Mouse (Mus musculus): ENCODE measurements around the gene Hist1h2ad. TPM values are rescaled to one million over a fixed set of nuclear protein-coding genes. Genes with fewer than 3 reads are reported as not detected.

Gene Hist1h2ad
- total RNA-seq (2021): 1 to 10 TPM; 1.1 to 9.9 TPM
- long read RNA-seq, experiment 1: 0 reads
- long read RNA-seq, experiment 2: 0 reads

DNA sequence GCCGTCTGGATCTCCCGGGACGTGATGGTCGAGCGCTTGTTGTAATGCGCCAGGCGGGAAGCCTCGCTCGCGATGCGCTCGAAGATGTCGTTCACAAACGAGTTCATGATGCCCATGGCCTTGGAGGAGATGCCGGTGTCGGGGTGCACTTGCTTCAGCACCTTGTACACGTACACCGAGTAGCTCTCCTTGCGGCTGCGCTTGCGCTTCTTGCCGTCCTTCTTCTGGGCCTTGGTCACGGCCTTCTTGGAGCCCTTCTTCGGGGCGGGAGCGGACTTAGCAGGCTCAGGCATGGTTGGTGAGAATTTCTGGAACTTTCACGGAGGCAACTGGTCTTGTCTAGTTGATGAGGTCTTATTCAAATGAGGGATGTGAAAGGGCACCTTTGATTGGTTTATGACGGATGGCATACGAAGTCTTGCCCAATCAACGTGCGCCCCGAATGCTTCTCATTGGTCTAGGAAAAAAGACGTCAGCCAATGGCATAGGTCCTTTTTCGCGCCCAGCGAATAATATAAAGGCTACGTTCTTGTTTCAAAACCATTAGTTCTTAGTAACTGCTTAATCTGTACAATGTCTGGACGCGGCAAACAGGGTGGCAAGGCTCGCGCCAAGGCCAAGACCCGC, at the start of gene Hist1h2ad, which contains the start of gene Hist1h2bf:
Gene Hist1h2ad (plus strand): TSS at position 484 of the 627 bp plus-strand sequence.
Gene Hist1h2bf (minus strand): TSS at position 299 of the 627 bp plus-strand sequence.
- DNase-seq (ENCODE audit: low spot score in 2 of 2): peak; percentile 88 to 98

DNA sequence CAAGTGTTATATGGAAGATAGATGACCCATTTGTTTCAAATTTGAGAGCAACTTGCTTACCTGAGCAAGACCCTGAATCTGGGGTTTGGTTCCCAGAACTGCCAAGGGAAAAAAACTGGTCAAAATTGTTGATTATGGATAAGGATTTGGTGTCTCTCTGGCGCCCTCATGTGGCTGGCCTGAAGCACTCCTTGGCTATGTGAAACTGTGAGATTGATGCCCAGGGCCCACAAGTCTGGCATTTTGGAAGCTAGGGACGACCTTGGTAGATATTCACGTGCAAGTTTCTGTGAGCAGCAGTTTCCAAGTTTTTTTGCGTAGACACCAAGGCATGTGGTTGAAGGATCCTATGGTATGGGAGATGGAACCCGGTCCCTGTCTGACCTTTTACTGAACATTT, 49.5 kb upstream of the Hist1h2ad start:
- DNase-seq (ENCODE audit: low spot score in 2 of 2): peak; percentile 73 to 80

DNA sequence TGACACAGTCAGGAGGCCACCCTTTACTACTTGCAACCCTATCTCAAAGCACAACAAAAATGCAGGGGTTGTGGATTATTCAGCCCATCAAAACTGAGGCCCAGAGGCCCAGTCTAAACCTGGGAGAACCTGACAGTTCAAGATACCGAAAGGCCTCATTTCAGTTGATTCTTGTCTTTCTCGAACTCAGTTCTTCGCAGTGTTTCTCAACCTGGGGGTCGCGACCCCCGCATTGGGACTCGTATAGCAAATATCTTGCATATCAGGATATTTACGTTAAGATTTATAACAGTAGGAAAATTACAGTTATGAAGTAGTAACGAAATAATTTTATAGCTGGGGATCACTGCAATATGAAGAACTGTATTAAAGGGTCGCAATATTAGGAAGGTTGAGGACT, 48.3 kb upstream of the Hist1h2ad start:
- no peak for DNase-seq (ENCODE audit: low spot score in 2 of 2)

DNA sequence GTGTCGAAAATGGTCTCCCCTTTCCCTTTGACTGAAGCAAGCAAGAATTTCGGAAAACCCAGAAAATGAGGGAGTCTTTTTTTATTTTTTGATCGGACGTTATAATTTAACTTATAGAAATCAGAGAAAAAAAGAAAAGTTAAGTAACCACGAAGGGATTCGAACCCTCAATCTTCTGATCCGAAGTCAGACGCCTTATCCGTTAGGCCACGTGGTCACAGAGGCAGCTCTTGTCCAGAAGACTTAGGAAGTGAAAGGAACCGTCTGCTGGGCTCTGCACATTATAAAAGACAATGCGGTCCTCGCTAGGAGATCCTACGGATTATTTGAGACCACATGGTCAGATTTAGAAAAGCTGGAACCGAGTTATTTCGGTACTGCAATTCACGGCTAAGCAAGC, 47.9 kb upstream of the Hist1h2ad start:
- DNase-seq (ENCODE audit: low spot score in 2 of 2): peak; percentile 94 to 96

DNA sequence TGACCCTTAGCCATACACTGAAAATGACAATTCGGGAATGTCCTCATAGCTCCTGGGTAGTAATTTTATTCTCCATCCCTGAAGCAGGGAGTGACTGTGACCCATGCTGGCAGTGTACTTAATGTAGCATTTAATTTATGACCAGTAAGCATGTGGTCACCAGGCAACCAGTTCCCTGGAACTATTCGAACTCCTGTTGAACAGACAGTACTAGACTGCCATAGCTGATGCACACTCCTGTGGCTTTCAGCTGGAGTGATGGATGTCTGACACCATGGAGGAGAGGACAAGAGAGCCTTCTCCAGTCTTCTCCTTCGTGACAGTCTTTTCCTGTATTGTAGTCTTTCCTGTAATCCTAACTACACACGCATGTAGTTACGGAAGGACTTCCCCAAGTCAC, 45.2 kb upstream of the Hist1h2ad start:
- no peak for DNase-seq (ENCODE audit: low spot score in 2 of 2)

DNA sequence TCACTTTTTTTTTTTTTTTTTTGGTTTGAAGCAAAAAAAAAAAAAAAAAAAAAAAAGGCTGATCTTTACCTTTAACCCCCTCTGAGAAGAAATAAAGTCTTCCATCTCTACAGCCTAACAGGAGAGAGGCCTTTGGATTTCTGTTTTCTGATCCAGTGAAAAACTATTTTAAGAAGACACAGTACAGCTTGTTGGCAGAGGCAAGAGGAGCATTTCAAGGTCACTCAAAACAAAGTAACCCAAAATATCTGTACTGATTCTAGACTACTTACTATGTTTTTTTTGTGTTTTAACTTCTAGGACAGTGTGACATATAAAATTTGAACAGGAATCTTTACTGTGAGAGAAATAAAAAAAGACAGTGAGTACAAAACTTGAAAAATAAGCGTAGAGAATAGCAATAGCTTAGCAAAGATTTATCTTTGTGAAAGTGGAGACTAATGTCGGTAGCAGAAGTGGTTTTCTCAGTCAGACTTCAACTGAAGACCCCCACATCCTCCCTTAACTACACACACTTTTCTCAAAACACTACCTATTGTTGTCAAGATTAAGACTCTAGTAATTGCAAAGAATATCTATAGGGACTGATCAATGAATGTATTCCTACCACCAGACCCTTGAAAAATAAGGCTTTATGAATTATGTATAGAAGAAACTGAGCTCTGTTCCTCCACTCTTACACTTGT, 44.6 kb upstream of the Hist1h2ad start:
- no peak for DNase-seq (ENCODE audit: low spot score in 2 of 2)

DNA sequence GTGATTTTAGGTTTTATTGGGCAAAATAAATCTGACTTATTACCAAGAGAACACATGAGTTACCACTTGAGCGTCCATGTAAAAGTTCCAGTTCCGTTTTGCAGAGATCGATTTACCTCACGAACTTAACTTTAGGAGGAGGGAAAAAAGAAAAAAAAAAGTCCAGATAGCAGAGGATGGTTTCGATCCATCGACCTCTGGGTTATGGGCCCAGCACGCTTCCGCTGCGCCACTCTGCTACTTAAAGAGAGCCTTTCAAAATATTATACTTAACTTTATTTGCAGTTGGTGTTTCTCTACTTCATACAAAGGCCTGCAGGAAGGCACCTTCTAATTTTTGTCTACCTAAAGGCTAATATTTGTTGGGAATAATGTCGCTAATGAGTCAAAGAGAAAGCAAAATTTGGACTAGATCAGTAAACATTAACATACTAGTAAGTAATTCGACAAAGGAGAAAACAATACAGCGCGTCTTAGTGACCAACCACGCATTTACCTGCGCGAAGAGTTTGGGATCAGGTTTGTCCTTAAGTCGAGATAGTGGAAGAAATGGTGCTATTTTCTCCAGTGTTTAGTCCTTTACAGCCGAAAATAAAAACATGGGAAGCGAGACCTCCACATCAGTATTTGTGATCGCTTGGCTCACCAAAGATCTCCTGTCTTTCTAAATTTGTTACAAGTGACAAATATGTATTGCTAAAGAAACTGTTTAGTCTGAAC, 43.8 kb upstream of the Hist1h2ad start:
- peak; percentile 78 to 88 for DNase-seq (ENCODE audit: low spot score in 2 of 2)

DNA sequence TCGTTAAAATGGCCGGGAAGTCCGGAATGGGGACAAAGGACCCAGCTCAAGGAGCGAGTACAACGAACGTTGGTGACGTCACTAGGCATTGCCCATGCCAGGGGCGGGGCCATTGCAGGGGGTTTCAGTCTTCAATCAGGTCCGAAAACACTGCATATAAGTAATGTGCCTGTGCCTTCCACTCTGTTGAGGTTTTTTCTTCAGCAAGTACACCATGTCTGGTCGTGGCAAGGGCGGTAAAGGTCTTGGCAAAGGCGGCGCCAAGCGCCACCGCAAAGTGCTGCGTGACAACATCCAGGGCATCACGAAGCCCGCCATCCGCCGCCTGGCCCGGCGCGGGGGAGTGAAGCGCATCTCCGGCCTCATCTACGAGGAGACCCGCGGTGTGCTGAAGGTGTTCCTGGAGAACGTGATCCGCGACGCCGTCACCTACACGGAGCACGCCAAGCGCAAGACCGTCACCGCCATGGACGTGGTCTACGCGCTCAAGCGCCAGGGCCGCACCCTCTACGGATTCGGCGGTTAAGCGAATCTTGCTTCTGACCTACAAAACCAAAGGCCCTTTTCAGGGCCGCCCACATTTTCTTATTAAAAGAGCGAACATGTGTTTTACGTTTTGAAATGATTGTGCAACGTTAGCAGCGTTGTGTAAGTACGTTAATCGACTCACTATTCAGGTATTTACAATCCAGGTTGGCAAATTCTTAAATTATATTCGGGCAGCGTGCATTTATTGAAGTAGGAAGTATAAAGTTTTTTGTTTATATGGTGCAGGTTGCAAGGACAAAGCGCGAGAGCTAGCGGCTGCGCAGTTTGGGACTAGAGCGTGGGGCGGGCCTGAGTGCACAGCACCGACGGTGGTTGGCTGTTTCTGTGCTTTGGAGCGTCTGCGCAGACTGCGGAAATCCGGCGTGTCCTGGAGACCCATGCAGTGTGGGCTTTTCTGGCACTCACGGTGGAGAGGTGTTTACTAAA, 43.0 kb upstream of the Hist1h2ad start, which contains the start of gene Hist1h4h:
Gene Hist1h4h (plus strand): TSS at position 150 of the 975 bp plus-strand sequence.
- DNase-seq (ENCODE audit: low spot score in 2 of 2): peak; percentile 96 to 99

DNA sequence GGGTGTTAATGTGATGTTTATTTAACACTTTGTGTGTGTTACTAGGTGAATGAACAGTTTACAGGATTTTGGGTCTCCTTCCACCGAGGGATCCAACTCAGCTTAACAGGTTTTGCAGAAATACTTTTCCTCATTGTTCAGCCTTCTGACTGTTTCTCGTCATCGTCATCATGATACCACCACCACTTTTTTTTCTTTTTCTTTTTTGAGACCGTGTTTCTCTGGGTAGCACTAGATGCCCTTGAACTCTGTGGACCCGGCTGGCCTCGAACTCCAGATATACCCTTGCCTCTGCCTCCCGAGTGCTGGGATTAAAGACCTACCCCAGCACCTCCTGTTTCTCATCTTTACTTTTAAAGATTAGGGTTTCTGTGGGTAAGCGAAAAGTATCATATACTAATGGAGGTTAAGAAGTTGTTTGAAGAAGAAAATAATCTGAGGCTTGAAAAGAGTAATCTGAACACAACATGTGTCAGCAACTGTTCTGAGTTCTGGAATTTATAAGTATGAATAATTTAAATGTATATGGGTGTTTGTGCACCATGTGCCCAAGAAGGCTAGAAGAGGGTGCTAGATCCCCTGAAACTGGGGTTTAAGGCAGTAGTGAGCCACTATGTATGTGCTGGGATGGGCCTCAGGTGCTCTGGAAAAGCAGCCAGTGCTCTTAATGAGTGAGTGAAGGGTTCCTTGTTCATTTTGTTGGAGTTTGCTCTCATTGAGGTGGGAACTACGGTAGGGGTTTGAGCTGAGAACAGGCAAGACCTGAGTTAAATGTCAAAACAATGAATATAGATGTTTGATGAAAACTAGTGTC, 41.7 kb upstream of the Hist1h2ad start:
- DNase-seq (ENCODE audit: low spot score in 2 of 2): no peak

DNA sequence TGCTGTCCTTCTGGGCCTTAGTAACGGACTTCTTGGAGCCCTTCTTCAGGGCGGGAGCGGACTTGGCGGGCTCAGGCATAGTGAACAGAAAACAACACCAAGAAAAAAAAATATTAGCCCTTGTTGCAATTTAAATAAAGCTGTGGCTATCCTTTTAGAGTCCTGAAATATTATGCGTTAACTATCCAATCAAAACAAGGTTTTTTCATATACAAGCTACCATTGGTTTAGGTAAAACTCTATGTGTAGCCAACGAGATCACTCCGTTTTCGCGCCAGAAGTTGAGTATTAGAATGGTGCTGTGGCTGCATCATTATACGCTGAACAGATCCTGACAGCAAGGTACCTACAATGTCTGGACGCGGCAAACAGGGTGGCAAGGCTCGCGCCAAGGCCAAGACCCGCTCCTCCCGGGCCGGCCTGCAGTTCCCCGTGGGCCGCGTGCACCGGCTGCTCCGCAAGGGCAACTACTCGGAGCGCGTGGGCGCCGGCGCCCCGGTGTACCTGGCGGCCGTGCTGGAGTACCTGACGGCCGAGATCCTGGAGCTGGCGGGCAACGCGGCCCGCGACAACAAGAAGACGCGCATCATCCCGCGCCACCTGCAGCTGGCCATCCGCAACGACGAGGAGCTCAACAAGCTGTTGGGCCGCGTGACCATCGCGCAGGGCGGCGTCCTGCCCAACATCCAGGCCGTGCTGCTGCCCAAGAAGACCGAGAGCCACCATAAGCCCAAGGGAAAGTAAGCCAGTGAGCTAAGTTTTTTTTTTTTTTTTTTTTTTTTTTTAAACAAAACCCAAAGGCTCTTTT, 40.4 kb upstream of the Hist1h2ad start, which contains the start of gene Hist1h2af:
Gene Hist1h2af (plus strand): TSS at position 347 of the 808 bp plus-strand sequence.
- DNase-seq (ENCODE audit: low spot score in 2 of 2): peak in 1 of 2 experiments; percentile 88

DNA sequence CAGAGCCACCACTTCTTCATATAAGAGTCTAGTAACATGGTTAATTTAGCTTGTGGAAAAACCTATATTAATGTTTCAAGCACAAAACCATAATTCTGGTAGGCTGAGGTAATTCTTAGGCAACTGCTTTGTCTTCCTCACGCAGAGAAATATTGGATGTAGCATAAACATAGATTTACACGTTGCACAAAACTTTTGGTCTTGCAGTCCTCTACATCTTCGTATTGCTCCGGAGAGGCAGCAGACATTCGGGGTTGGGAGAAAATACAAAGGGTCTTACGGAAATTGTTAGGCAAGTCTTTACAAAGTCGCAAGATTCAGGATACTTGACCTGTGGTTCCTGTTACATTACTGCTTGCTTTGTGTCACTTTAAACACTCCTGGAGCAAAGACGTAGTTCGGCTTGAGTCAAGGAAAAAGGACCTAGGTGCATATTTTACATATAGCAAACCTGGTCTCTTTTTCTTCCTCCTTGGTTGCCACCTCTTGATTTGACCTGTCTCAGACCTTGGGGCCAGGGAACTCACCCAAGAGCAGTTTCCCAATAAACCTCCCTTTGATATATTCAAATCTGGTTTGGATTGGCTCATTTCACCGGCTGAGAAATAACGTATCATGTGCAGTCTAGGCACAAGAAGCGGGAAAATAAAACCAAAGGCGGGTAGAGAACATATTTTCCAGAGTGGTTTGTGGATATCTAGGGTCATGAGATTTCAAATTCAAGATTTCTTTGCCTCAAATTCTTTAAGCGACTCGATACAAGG, 39.6 kb upstream of the Hist1h2ad start:
- peak in 1 of 2 experiments; percentile 56 for DNase-seq (ENCODE audit: low spot score in 2 of 2)

DNA sequence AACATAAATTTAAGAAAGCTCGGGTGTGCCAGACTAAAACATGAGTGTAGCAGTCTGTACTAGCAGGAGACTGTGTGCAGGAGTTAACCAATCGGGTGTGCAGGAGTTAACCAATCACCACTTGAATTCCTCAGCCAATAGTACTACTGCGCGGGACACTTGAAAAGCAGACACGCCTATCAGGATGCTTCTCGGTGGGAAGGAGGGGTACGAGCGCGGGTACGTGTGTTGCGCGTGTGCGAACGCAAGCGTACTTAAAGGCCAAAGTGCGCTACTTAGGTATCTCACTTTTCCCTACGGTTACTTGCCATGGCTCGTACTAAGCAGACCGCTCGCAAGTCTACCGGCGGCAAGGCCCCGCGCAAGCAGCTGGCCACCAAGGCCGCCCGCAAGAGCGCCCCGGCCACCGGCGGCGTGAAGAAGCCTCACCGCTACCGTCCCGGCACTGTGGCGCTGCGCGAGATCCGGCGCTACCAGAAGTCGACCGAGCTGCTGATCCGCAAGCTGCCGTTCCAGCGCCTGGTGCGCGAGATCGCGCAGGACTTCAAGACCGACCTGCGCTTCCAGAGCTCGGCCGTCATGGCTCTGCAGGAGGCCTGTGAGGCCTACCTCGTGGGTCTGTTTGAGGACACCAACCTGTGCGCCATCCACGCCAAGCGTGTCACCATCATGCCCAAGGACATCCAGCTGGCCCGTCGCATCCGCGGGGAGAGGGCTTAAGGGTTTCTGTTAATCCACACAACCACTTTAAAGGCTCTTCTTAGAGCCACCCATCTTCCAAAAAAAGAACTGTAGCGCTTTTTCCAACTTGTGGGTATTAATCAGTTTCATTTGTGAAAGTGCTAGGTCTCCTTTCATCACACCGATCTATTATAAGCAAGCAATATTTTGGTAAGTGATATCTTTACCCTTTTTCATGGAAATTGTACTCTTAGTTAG, 38.8 kb upstream of the Hist1h2ad start, which contains the start of gene Hist1h3g:
Gene Hist1h3g (plus strand): TSS at position 286 of the 939 bp plus-strand sequence.
- peak; percentile 87 to 96 for DNase-seq (ENCODE audit: low spot score in 2 of 2)

DNA sequence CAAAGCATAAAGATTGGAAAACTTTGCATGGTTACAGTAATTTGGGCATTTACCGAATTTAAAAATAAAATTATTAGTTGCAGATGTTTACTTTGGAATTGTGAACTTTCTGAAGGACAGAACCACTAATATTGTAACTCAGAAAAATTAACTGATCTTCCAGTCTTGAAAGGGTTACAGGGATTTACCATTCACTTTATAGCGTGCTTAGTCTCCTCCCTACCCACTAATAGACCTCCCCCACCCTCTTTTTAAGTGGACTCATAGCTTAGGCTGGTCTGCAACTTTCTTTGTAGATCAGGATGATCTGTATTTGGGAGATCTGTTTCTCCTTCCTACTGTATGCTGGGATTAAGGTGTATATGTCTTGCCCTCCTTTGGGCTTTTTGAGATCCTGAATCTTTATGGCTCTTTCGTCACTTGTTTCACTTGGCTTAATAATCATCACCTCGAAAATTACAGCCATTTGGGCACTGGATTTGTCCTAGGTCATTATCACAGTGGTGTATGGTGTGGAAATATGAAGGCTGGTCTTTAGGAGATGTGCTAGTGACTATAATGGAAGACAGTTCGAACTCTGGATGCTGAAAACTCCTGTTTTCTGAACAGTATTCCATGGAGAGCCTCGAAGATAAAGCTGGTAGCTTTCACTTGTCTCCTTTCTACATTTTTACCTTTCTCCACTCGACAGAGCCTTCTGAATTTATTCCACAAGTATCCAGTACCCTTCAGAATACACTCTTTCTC, 37.9 kb upstream of the Hist1h2ad start:
- no peak for DNase-seq (ENCODE audit: low spot score in 2 of 2)

DNA sequence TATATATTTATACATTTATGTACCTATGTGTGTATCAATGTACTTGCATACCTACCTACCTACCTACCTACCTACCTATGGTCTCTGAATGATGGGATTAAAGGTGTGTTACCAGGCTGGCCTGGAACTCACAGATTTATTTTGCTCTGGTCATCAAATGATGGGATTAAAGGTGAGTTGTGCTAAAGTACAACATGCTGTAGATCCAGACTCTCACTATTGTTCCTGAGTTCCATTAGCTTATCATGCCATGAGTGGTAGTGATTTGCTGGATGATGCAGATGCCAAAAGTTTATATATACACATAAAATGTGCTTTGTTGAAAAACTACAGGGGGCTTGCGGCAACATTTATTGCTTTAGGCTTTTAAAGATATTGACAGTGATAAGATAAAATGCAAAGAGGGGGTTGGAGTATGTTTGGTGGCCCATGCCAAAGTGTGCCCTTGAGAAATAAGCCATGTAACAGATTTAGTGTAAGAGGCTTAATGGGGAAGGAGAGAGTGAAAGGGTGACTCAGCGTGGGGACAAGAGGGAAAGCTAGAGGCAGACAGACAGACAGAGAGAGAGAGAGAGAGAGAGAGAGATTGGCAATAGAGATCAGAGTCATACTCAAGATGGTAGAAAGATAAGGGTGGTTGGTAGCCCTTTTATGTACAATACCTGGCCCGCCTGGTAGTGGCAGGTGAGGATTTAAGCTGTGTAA, 37.0 kb upstream of the Hist1h2ad start:
- DNase-seq (ENCODE audit: low spot score in 2 of 2): no peak

DNA sequence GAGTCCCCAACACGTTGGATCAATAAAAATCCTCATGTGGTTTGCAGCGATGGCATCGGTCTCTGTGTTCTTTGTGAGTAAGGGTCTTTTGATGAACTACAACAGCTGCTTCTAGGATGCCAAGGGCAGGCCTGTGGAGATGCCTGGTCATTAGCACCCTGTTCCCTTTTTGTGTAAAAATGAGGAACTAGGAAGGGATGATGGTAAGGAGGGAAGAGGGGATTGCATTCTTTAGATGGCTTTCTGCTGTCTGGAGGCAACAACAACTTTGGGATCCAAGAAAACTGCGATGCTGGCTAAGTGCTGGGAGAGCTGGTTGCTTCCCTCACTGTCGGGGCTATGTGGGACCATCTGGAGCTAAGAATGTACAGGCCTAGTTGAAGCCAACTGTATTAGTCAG, 35.9 kb upstream of the Hist1h2ad start:
- no peak for DNase-seq (ENCODE audit: low spot score in 2 of 2)

Data from layer of hippocampus, postnatal 14 days (tissue).